Mouse (Mus musculus) heart, embryonic 14.5 days (tissue): Measurements from ENCODE around the gene Car5b. TPM values are rescaled to one million over a fixed set of nuclear protein-coding genes. Genes with fewer than 3 reads are reported as not detected.
A peak's percentile ranks its signal among the peaks of the same experiment; 100 is the strongest.

Source experiments
- ATAC-seq: fragments of 200-750 bp; cut with Nextera tagmentation; 2 replicates; pipeline ENCODE4 v1.8.0; 2017; ENCODE audit warnings: low read depth, moderate TSS enrichment; ENCODE audit not compliant: insufficient number of reproducible peaks, insufficient read depth, low FRiP score
- H3K27ac ChIP-seq, 2 experiments: fragments of 200-500 bp in 1 of 2; fragments of 300-500 bp in 1 of 2; sonication (generic) in 1 of 2; replicated peaks in 1 of 2; 2 replicates each; pipeline ENCODE4 v1.5.1; 2012 to 2014; ENCODE audit warnings: low read depth in 2 of 2, low read length in 2 of 2, control low read depth in 1 of 2, mild to moderate bottlenecking in 1 of 2, mixed read lengths in 1 of 2; ENCODE audit not compliant: control insufficient read depth in 1 of 2, insufficient read depth in 1 of 2
- H3K27me3 ChIP-seq: fragments of 300-500 bp; sonication (generic); 2 replicates; pipeline ENCODE4 v1.6.1; 2014; ENCODE audit warnings: mild to moderate bottlenecking, low read length, control low read depth; ENCODE audit not compliant: control insufficient read depth, insufficient read depth
- H3K36me3 ChIP-seq: fragments of 300-500 bp; sonication (generic); 2 replicates; pipeline ENCODE4 v1.6.1; 2014; ENCODE audit warnings: mild to moderate bottlenecking, control low read depth, low read length, mixed read lengths; ENCODE audit not compliant: control insufficient read depth, insufficient read depth
- H3K4me1 ChIP-seq, 2 experiments: fragments of 200-500 bp in 1 of 2; fragments of 300-500 bp in 1 of 2; sonication (generic) in 1 of 2; 2 replicates each; pipeline ENCODE4 v1.6.1; 2012 to 2014; ENCODE audit warnings: low read length in 2 of 2, control low read depth in 1 of 2, mixed read lengths in 1 of 2; ENCODE audit not compliant: control insufficient read depth in 2 of 2, insufficient read depth in 2 of 2
- H3K4me2 ChIP-seq: fragments of 300-500 bp; sonication (generic); 2 replicates; pipeline ENCODE4 v1.6.1; 2014; ENCODE audit warnings: mild to moderate bottlenecking, low read length
- H3K4me3 ChIP-seq, 2 experiments: fragments of 200-500 bp in 1 of 2; fragments of 300-500 bp in 1 of 2; sonication (generic) in 1 of 2; 2 replicates each; pipeline ENCODE4 v1.5.1; 2012 to 2014; ENCODE audit warnings: low read length in 2 of 2, mild to moderate bottlenecking in 2 of 2, control low read depth in 1 of 2, low read depth in 1 of 2, moderate library complexity in 1 of 2; ENCODE audit not compliant: control insufficient read depth in 1 of 2, insufficient read depth in 1 of 2
- H3K9ac ChIP-seq: fragments of 300-500 bp; sonication (generic); 2 replicates; pipeline ENCODE4 v1.6.1; 2014; ENCODE audit warnings: mild to moderate bottlenecking, low read length
- H3K9me3 ChIP-seq: fragments of 300-500 bp; sonication (generic); 2 replicates; pipeline ENCODE4 v1.6.1; 2016; ENCODE audit warnings: low read length, control low read depth; ENCODE audit not compliant: control insufficient read depth
- WGBS: fragments of 180-500 bp; shearing (Covaris S2); extraction: QIAGEN DNeasy Blood & Tissue Kit; methylation state at CpG from one replicate; pipeline ENCODE4 v1.1.7; 2014; 5-methylcytosine and 5-hydroxymethylcytosine counted together
- polyA plus RNA-seq: library from polyadenylated mRNA; unstranded; fragments of >200 nt; fragmentation: Nextera tagmentation; extraction: Ambion mirVana; gene quantifications from 2 replicates; pipeline ENCODE4 v1.2.1, GENCODE M21; 2014

Car5b gene
- polyA plus RNA-seq, 1 experiment from 2014 or later = 0.35 TPM

GRCm38 (mm10) chrX:163958467-163958875 is 69.3 kb downstream of the Car5b start, which contains the start of gene Zrsr2:
Zrsr2 (minus strand) TSS chrX:163958661.
- ATAC-seq = peak; percentile 95
- Histone ChIP-seq H3K4me2 (peak within 1 kb of the TSS; percentile 67), H3K4me1 (no peaks in the 10 kb centered on the region), H3K36me3 (peaks cover 33% of the 10 kb centered on the region), H3K27me3 (no peaks in the 10 kb centered on the region), H3K9ac (peak within 1 kb of the TSS; percentile 87), H3K27ac (peak within 1 kb of the TSS; percentile 97 to 99), H3K4me3 (peak within 1 kb of the TSS; percentile 66 to 99), H3K9me3 (no peaks in the 10 kb centered on the region)
- 13% methylated on average over 29 of the region's 29 CpGs for WGBS

GRCm38 (mm10) chrX:163957803-163958466 is 69.9 kb downstream of the Car5b start:
- no peaks in the 10 kb centered on the region for H3K4me1 ChIP-seq
- peak overlapping the region; percentile 67 for H3K4me2 ChIP-seq
- H3K9me3 ChIP-seq = no peaks in the 10 kb centered on the region
- 22% methylated on average over 55 of the region's 67 CpGs for WGBS
- peak overlapping the region; percentile 87 for H3K9ac ChIP-seq
- H3K36me3 ChIP-seq = peaks cover 39% of the 10 kb centered on the region
- peak overlapping the region; percentile 66 to 99 for H3K4me3 ChIP-seq
- H3K27me3 ChIP-seq = no peaks in the 10 kb centered on the region
- peak overlapping the region; percentile 97 to 99 for H3K27ac ChIP-seq
- ATAC-seq = peak; percentile 89

- H3K9ac ChIP-seq = peak overlapping the region; percentile 87
- H3K4me3 ChIP-seq = peak overlapping the region; percentile 66 to 99
- WGBS = 30% methylated on average over 12 of the region's 12 CpGs
- no peaks in the 10 kb centered on the region for H3K27me3 ChIP-seq
- peak overlapping the region; percentile 67 for H3K4me2 ChIP-seq
- no peaks in the 10 kb centered on the region for H3K4me1 ChIP-seq
- no peak for ATAC-seq
- H3K9me3 ChIP-seq = no peaks in the 10 kb centered on the region
- H3K36me3 ChIP-seq = peaks cover 44% of the 10 kb centered on the region
- H3K27ac ChIP-seq = peak overlapping the region; percentile 76 to 97
Observed at GRCm38 (mm10) chrX:163957381-163957780, 70.4 kb downstream of the Car5b start.

- Histone ChIP-seq H3K27ac (no peak overlapping the region), H3K4me3 (no peak overlapping the region), H3K4me2 (no peak overlapping the region), H3K9me3 (no peaks in the 10 kb centered on the region), H3K4me1 (no peaks in the 10 kb centered on the region), H3K9ac (no peak overlapping the region), H3K36me3 (peaks cover 93% of the 10 kb centered on the region), H3K27me3 (no peaks in the 10 kb centered on the region)
- ATAC-seq = no peak
- WGBS = 45% methylated on average over 1 of the region's 1 CpGs
Observed at GRCm38 (mm10) chrX:163951618-163952017, 76.2 kb downstream of the Car5b start.

- Histone ChIP-seq H3K27ac (no peak overlapping the region), H3K27me3 (no peaks in the 10 kb centered on the region), H3K9me3 (no peaks in the 10 kb centered on the region), H3K4me1 (no peaks in the 10 kb centered on the region), H3K9ac (no peak overlapping the region), H3K36me3 (peaks cover 72% of the 10 kb centered on the region), H3K4me2 (no peak overlapping the region), H3K4me3 (no peak overlapping the region)
- no peak for ATAC-seq
- WGBS = 80% methylated on average over 3 of the region's 3 CpGs
Observed at GRCm38 (mm10) chrX:163944381-163944780, 83.4 kb downstream of the Car5b start.

GRCm38 (mm10) chrX:163938587-163938986 is 89.2 kb downstream of the Car5b start:
- Histone ChIP-seq H3K4me1 (no peaks in the 10 kb centered on the region), H3K27me3 (no peaks in the 10 kb centered on the region), H3K4me2 (no peak overlapping the region), H3K4me3 (no peak overlapping the region), H3K36me3 (peaks cover 49% of the 10 kb centered on the region), H3K9me3 (no peaks in the 10 kb centered on the region), H3K27ac (no peak overlapping the region), H3K9ac (no peak overlapping the region)
- ATAC-seq = no peak
- 81% methylated on average over 6 of the region's 6 CpGs for WGBS

- Histone ChIP-seq H3K36me3 (peaks cover 24% of the 10 kb centered on the region), H3K27me3 (no peaks in the 10 kb centered on the region), H3K27ac (no peak overlapping the region), H3K9ac (no peak overlapping the region), H3K4me2 (no peak overlapping the region), H3K4me1 (no peaks in the 10 kb centered on the region), H3K9me3 (no peaks in the 10 kb centered on the region), H3K4me3 (no peak overlapping the region)
- ATAC-seq = no peak
- 76% methylated on average over 8 of the region's 8 CpGs for WGBS
Observed at GRCm38 (mm10) chrX:163934731-163935130, 93.1 kb downstream of the Car5b start.

GRCm38 (mm10) chrX:163929550-163929949 is 98.2 kb downstream of the Car5b start:
- no peak for ATAC-seq
- H3K9ac ChIP-seq = no peak overlapping the region
- H3K4me1 ChIP-seq = no peaks in the 10 kb centered on the region
- H3K27ac ChIP-seq = no peak overlapping the region
- no peaks in the 10 kb centered on the region for H3K9me3 ChIP-seq
- no peak overlapping the region for H3K4me3 ChIP-seq
- no peaks in the 10 kb centered on the region for H3K36me3 ChIP-seq
- no peak overlapping the region for H3K4me2 ChIP-seq
- H3K27me3 ChIP-seq = no peaks in the 10 kb centered on the region
